Mouse (Mus musculus) liver, adult (tissue): ENCODE measurements around the gene Bbs9.

Source experiments
- GATA4 ChIP-seq: IDR thresholded peaks from 2 replicates; pipeline ENCODE4 v1.6.1; 2014; ENCODE audit warnings: mild to moderate bottlenecking, low read length; ENCODE audit not compliant: insufficient replicate concordance

Bbs9 gene

GRCm38 (mm10) chr9:22758487-22758886 is 283.0 kb downstream of the Bbs9 start:
- no peak for TF ChIP-seq GATA4

GRCm38 (mm10) chr9:22759241-22759640 is 283.7 kb downstream of the Bbs9 start:
- TF ChIP-seq GATA4 = no peak

GRCm38 (mm10) chr9:22760376-22760775 is 284.9 kb downstream of the Bbs9 start:
- TF ChIP-seq GATA4 = no peak

GRCm38 (mm10) chr9:22761487-22761886 is 286.0 kb downstream of the Bbs9 start:
- TF ChIP-seq GATA4 = no peak

GRCm38 (mm10) chr9:22765618-22766220 is 290.2 kb downstream of the Bbs9 start:
- TF ChIP-seq GATA4 = no peak

GRCm38 (mm10) chr9:22767154-22767553 is 291.6 kb downstream of the Bbs9 start:
- no peak for TF ChIP-seq GATA4

- TF ChIP-seq GATA4 = no peak
These were observed 292.3 kb downstream of the Bbs9 start for GRCm38 (mm10) chr9:22767860-22768259.

- no peak for TF ChIP-seq GATA4
These were observed 296.3 kb downstream of the Bbs9 start for GRCm38 (mm10) chr9:22771785-22772184.

- TF ChIP-seq GATA4 = no peak
These were observed 300.9 kb downstream of the Bbs9 start for GRCm38 (mm10) chr9:22776246-22776961.

- no peak for TF ChIP-seq GATA4
These were observed 301.9 kb downstream of the Bbs9 start for GRCm38 (mm10) chr9:22777425-22777824.

GRCm38 (mm10) chr9:22779631-22780030 is 304.1 kb downstream of the Bbs9 start:
- TF ChIP-seq GATA4 = no peak

- TF ChIP-seq GATA4 = no peak
These were observed 310.5 kb downstream of the Bbs9 start for GRCm38 (mm10) chr9:22786006-22786405.

- no peak for TF ChIP-seq GATA4
These were observed 312.9 kb downstream of the Bbs9 start for GRCm38 (mm10) chr9:22788423-22788822.

GRCm38 (mm10) chr9:22788850-22789249 is 313.3 kb downstream of the Bbs9 start:
- no peak for TF ChIP-seq GATA4

- TF ChIP-seq GATA4 = no peak
These were observed 314.1 kb downstream of the Bbs9 start for GRCm38 (mm10) chr9:22789380-22790168.

- TF ChIP-seq GATA4 = no peak
These were observed 315.7 kb downstream of the Bbs9 start for GRCm38 (mm10) chr9:22791208-22791607.
